Mouse (Mus musculus) brain, embryonic 14.5 days (tissue): ENCODE data around the gene Anapc13. TPM values are rescaled to one million over a fixed set of nuclear protein-coding genes. Genes with fewer than 3 reads are reported as not detected.

Experiments
- DNase-seq: peaks from one replicate; pipeline ENCODE4 v3.0.0-alpha.2; 2011; ENCODE audit warnings: low read depth
- CTCF ChIP-seq: fragments of 200-500 bp; IDR thresholded peaks from 2 replicates; pipeline ENCODE4 v1.5.1; 2012; ENCODE audit warnings: inconsistent platforms, mild to moderate bottlenecking, moderate library complexity, borderline replicate concordance; ENCODE audit not compliant: insufficient read depth, insufficient read length; ENCODE audit errors: extremely low read depth
- POLR2A ChIP-seq: fragments of 200-500 bp; IDR thresholded peaks from 2 replicates; pipeline ENCODE4 v1.6.1; 2012; ENCODE audit warnings: mild to moderate bottlenecking, inconsistent platforms, borderline replicate concordance; ENCODE audit not compliant: poor library complexity, insufficient read depth, insufficient read length, severe bottlenecking; ENCODE audit errors: extremely low read depth
- polyA plus RNA-seq: library from polyadenylated mRNA; depleted of rRNA; stranded (reverse); fragments of >200 nt; gene quantifications from 2 replicates; pipeline ENCODE4 v1.2.3, GENCODE M21; 2012; rRNA removed

Gene Anapc13
- 125 and 129 TPM in 2 replicates for polyA plus RNA-seq

GRCm38 (mm10) chr9:102625983-102626838 is at the start of gene Anapc13, which contains the start of gene Cep63:
TSS of gene Anapc13 (plus strand) at chr9:102626296.
TSS of gene Cep63 (minus strand) at chr9:102626534.
- DNase-seq, result peak; percentile 99
- TF ChIP-seq CTCF (no peak), POLR2A (peak; percentile 73)

GRCm38 (mm10) chr9:102577480-102577879 is 48.6 kb upstream of the Anapc13 start:
- no peak for DNase-seq
- no peak for TF ChIP-seq CTCF

GRCm38 (mm10) chr9:102581921-102582469 is 44.1 kb upstream of the Anapc13 start:
- DNase-seq, result no peak
- TF ChIP-seq POLR2A (no peak), CTCF (no peak)

GRCm38 (mm10) chr9:102587347-102587746 is 38.7 kb upstream of the Anapc13 start:
- no peak for TF ChIP-seq POLR2A
- no peak for TF ChIP-seq CTCF
- no peak for DNase-seq

DNA sequence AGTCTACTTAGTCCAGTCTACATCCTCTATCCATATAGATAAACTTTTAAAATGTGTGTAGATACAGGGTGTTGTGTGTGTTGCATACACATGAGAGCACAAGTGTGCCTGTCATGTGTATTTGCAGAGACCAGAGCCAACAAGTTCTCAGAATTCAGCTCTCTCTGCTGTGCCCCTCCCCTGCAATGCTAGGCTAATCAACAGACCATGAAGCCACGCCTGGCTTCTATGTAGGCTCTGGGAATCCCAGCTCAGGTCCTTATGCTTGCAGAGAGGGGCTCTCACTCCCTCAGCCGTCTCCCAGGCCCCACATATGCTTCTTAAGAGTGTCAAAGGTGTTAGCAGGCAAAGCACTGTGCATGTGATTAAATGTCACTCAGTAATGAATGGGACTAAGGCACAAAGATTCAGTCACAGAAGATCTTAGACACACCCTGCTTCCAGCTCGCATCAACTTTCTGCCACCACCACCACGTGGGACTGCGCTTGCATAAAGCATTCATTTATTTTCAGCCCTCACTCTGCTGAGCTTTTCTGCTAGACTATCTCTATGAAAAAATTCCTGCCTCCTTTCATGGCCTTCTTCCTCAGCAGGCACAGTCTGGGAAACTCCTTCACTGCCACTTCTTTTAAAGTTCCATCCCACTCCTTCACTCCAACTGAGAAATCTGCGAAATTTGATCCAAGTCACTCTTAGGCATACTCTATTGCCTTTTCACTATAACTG is 31.3 kb upstream of the Anapc13 start:
- TF ChIP-seq CTCF (no peak), POLR2A (no peak)
- peak; percentile 33 for DNase-seq

DNA sequence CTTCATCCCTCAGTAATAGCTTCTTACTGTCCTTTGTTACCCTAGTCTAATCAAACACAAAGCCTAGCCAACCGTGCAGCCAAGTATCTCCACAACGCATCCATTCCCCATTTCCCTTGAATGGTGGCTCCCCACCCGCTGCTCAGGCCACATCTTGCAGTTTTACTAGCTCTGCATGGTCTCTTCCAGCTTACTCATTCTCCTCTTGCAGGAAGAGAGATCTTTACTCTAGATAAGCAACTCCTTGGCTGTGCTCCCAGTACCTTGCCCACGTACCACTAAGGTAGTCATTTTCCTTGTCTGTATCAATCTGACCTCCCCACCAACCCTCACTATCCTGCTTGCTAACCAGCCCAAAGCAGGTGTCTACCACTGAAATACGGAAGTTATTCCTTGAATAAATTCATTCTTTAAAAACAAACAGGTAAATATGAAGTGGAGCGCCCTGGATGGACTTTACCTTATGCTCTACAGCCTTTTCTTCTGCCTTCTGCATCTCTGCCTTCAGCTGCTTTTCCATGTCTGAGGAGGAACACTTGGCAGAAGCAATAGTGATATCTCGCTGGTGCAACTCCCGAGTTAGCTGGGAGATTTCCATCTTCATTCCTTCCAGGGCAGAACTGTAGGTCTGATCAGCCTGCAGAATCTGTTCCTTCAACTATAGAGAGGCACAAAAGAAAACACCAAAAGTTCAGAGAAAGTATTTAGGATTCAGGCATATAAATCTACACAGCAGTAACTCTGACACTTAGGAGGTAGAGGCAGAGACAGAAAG is 30.2 kb upstream of the Anapc13 start:
- no peak for TF ChIP-seq CTCF
- TF ChIP-seq POLR2A, result no peak
- DNase-seq, result no peak

GRCm38 (mm10) chr9:102601187-102601586 is 24.9 kb upstream of the Anapc13 start:
- no peak for TF ChIP-seq POLR2A
- no peak for TF ChIP-seq CTCF
- no peak for DNase-seq

DNA sequence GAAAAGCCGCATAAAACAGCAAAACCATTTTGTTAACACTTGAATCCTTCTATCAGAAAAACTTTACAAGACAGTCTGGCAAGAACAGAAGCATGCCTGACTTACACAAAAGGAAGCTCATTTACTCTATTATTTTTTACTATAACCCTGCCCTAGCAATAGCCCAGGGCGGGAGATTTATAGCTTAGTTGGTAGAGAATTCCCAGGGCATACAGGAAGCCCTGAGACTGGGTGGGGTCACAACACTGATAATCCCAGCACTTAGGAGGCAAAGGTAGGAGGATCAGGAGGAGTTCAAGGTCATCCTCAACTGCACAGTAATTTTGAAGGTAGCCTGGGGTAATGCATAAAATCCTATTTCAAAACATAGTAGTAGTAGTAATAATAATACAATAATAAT is 24.4 kb upstream of the Anapc13 start:
- no peak for DNase-seq
- TF ChIP-seq POLR2A, result no peak
- TF ChIP-seq CTCF, result no peak

DNA sequence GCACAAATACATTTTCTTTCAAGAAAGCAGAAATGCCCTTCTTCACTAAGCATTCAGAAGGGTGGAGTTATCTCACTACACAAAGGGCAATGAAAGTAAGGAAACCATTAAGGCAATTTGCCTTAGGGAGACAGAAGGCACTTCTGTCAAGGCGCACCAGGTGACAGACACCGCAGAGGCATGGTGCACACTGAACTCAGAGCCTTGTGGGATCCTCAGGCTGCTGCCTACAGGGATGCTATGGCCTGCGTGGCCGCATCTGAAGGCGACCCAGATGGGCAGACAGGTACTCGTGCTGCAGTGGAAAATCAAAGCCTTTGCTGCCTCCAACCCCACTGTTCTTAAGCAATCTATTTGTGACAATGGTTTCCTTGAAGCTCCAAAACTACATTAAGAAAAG is 20.9 kb upstream of the Anapc13 start:
- DNase-seq, result peak; percentile 56
- TF ChIP-seq POLR2A, result no peak
- no peak for TF ChIP-seq CTCF

- TF ChIP-seq CTCF, result peak; percentile 30; the same call in 1 of the 2 replicates
- TF ChIP-seq POLR2A, result no peak
- DNase-seq, result peak; percentile 40
Observed at GRCm38 (mm10) chr9:102607471-102607870, 18.6 kb upstream of the Anapc13 start.

DNA sequence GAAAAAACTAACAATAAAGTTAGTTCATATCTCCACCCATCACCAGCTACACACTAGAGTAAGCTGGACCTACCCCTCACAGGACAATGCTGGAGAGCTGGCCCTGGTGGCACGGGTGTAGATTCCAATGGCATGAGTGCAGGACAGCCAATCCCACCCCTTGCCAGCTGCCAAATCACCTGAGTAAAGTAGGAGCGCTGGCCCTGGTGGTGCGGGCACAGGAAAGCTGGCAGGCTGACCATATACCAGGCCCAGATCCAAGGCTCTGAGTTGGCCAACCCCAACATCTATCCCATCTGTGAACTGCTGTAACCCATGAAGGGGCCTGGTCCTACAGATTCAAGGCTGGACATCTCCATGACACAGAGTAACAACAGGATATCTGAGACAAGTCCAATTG is 16.9 kb upstream of the Anapc13 start:
- TF ChIP-seq POLR2A, result no peak
- TF ChIP-seq CTCF, result no peak
- DNase-seq, result no peak

DNA sequence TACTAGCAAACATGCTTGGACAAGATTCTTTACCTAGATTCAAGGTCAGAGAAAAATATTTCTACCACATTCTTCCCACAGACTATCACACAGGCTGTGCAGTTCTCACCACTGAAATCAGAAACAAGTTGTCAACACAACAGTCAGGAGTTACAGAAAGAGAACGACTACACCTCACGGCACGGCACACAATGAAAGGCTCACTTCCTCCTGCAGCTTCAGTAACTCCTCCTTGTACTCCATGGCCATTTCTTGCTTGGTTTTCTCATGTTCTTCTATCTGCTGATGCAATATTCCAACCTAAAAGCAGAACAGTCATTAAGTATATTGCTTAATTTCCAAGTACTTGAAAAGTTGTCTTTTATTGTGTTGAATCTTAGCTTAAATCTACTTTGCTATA is 11.0 kb upstream of the Anapc13 start:
- no peak for DNase-seq
- TF ChIP-seq CTCF, result no peak
- TF ChIP-seq POLR2A, result no peak
